Mouse (Mus musculus) brain, adult 2 months (tissue): ENCODE data around the gene Rbm24.

Experiments used
- DNase-seq: peaks from one replicate; pipeline ENCODE4 v3.0.0; 2011; ENCODE audit warnings: low read depth, low spot score

Gene Rbm24

DNA sequence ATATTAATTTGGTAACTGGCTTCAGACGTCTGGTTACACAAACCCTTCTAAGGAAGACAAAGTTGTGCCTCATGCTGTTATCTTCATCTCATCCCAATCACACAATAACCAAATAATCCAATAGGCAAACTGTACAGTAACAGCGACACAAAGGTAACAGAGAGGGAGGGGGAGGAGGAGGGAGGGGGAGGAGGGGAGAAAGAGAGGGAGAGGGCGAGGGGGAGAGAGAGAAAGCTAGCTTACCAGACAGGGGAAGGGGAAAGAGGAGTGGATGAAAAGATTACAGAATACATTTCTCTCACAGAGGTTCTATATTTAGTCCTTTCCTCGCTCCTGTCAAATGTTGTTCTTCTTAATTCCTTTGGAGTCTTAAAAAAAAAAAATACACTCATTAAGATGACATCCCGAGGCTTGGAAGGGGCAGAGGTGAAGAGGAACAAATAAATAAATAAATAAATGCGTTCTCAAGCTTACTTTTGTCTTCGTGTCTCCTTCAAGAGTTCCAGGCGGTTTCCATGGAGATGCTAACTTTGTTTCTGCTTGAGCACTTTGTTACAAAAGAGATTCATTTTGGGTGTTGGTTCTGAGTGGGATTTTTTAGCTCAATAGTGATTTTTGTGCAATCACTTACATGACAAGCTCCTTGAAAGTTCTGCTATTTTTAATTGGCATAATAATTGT lies 15.8 kb downstream of the Rbm24 start:
- DNase-seq = peak; percentile 85

- no peak for DNase-seq
Observed at GRCm38 (mm10) chr13:46438960-46439359, 20.7 kb downstream of the Rbm24 start.

GRCm38 (mm10) chr13:46444021-46444420 lies 25.8 kb downstream of the Rbm24 start:
- DNase-seq = no peak

GRCm38 (mm10) chr13:46446062-46446461 lies 27.8 kb downstream of the Rbm24 start:
- DNase-seq = no peak

- DNase-seq = peak; percentile 57
Observed at GRCm38 (mm10) chr13:46448276-46448675, 30.0 kb downstream of the Rbm24 start.

DNA sequence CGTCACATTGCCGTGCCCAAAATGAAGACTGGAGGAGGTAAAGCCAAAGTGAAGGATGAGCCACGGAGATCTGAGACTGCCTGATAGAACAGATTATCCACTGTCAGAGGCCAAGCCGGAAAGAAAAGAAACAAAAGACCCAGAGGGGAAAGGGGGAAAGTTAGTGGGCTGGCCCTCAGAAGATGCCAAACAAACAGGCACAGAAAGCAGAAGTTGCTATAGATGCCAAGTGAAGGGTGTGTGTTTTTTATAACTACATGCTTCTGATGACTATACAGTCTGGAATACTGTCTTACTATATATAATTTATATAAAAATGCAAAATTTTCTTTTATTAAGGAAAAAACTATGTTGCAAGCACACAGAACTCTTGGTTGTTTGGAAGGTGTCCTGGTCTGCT lies 31.7 kb downstream of the Rbm24 start:
- DNase-seq = no peak

DNA sequence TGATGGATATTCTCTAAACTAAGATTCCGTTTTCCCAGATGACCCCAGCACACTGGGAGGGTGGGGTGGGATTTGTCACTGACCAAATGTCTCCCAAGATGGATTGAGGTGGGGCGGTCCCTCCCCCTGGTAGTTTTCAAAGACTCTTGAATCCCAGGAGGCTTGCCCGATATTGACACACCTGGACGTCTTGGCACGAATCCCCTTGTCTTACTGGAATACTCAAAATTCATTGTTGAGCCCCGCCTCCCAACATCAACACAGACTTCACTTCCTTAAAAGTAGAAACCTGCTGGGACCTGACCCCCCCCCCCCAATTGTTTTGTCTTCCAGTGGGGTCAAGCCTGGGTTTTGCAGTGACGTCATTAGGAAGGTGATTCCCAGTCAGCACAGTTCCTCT lies 32.4 kb downstream of the Rbm24 start:
- DNase-seq = no peak

- DNase-seq = no peak
Observed at GRCm38 (mm10) chr13:46451548-46451947, 33.3 kb downstream of the Rbm24 start.

- DNase-seq = no peak
Observed at GRCm38 (mm10) chr13:46459546-46459945, 41.3 kb downstream of the Rbm24 start.

DNA sequence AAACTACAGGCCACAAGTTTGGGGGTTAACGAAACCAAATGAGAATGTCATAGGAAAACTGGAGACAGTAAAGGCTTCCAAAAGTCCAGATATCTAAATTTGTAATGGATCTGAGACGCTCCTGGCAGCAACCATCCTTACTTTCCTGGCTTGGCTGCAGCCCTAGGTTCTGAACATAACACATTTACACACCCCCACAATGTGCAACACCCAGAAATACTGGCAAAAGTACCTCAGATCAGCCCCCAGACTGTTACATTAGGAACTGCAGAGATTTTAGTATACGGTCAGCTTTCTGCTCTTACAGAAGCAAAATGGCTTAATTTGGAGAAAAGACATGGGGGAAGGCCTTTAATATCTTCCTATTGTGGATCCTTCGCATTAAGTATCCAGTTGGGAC lies 44.0 kb downstream of the Rbm24 start:
- peak; percentile 83 for DNase-seq

- no peak for DNase-seq
Observed at GRCm38 (mm10) chr13:46463764-46464163, 45.5 kb downstream of the Rbm24 start.

- DNase-seq = no peak
Observed at GRCm38 (mm10) chr13:46468251-46468650, 50.0 kb downstream of the Rbm24 start.

DNA sequence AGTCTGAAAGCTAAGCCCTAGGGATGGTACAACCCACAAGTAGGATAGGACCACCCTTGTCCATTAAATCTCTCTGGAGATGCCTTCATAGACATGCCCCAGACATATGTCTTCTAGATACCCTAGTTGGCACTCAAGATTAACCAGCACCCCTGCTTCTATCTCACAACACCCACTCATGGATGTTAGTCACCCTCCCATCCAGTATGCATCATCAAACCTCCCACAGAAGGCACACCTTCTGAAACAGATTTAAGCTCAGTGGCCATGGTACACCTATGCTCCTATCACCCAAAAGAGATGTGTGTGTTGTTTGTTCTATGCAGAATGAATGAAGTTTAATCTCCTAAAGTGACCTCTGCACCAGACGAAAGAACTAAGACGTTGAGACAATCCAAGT lies 51.3 kb downstream of the Rbm24 start:
- DNase-seq = peak; percentile 69
